Mouse (Mus musculus) cerebellum, adult 2 months (tissue): ENCODE measurements at regions not wholly inside any gene's neighbourhood (a gene's known extent, or its start where the extent isn't known, plus 50 kb on each side); places are given as distances from the start of the nearest gene placed in this dataset.

ENCODE experiments used
- DNase-seq, 2 experiments: peaks; one replicate each; pipeline ENCODE4 v3.0.0; 2021
- H3K27ac ChIP-seq: fragments of 200-500 bp; 2 replicates; pipeline ENCODE4 v1.5.1; 2012; ENCODE audit warnings: low read length, control low read depth, inconsistent platforms; ENCODE audit not compliant: insufficient read depth
- H3K27me3 ChIP-seq: fragments of 200-500 bp; 2 replicates; pipeline ENCODE4 v1.6.1; 2012; ENCODE audit warnings: inconsistent platforms, mild to moderate bottlenecking, low read length, moderate library complexity; ENCODE audit not compliant: control insufficient read depth, insufficient read depth
- H3K4me1 ChIP-seq: fragments of 200-500 bp; 2 replicates; pipeline ENCODE4 v1.6.1; 2011; ENCODE audit warnings: low read length; ENCODE audit not compliant: control insufficient read depth, insufficient read depth
- H3K4me3 ChIP-seq: fragments of 200-500 bp; replicated peaks from 2 replicates; pipeline ENCODE3; 2011; ENCODE audit warnings: mild to moderate bottlenecking, low read depth, low read length, control low read depth; ENCODE audit not compliant: insufficient read depth
- CTCF ChIP-seq: fragments of 200-500 bp; IDR thresholded peaks from 2 replicates; pipeline ENCODE4 v1.5.1; 2011; ENCODE audit warnings: low read depth, mild to moderate bottlenecking, control low read depth, low read length, moderate library complexity, borderline replicate concordance; ENCODE audit not compliant: insufficient read depth
- POLR2A ChIP-seq: fragments of 200-500 bp; IDR thresholded peaks from 2 replicates; pipeline ENCODE4 v1.6.1; 2011; ENCODE audit warnings: low read length, control low read depth, borderline replicate concordance; ENCODE audit not compliant: insufficient read depth
- WGBS: fragments of 180-500 bp; shearing (Covaris S2); methylation state at CpG from one replicate; pipeline ENCODE4 v1.1.7; 2018; 5-methylcytosine and 5-hydroxymethylcytosine counted together

DNA sequence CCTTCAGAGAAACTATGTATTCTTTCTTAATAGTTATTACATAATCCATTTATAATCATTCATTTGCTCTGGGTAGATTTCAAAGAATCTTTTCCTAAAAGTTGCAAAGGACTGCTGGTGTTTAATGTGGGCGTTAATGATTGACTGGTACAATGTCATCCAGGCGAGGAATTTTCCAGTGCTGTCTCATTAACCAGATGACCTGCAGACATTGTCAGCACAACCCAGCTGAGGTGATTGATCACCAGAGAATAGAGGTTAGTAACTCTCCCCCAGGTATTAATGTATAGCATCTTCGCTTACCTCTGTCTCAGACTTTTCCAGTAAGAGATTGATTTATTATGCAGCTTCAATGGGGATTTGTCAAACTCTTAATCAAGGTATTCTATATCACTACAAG, 426.5 kb downstream of the Pdha2 start:
- Histone ChIP-seq H3K4me1 (no peaks in the 10 kb centered on the region), H3K27me3 (no peaks in the 10 kb centered on the region), H3K27ac (no peak overlapping the region), H3K4me3 (no peak overlapping the region)
- no peak for DNase-seq
- no peak for TF ChIP-seq CTCF
- no peak for TF ChIP-seq POLR2A
- 89% methylated on average over 3 of the region's 3 CpGs for whole genome bisulfite sequencing

DNA sequence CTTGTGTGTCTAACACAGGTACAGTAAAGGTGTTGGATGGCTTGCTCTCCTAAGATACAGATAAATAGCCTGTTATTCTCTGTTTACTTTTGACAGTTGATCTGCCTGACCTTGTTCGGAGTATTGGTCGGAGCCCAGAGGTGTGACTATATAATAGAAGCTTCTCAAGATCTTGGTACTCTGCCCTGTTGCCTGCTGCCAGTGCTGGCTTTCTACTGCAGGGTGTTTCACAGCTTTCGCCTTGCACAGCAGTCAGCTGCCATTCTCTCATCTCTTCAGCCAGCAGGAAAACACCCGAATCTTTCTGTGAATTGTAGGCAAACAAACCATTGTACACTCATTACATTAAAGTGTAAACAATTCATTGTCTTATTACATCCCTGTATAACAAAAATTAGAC, 452.1 kb downstream of the Pdha2 start:
- DNase-seq: peak; percentile 20 to 44
- 13% methylated on average over 4 of the region's 4 CpGs for WGBS
- no peak overlapping the region for H3K27ac ChIP-seq
- H3K27me3 ChIP-seq: no peaks in the 10 kb centered on the region
- H3K4me1 ChIP-seq: no peaks in the 10 kb centered on the region
- TF ChIP-seq CTCF (no peak), POLR2A (no peak)
- no peak overlapping the region for H3K4me3 ChIP-seq

DNA sequence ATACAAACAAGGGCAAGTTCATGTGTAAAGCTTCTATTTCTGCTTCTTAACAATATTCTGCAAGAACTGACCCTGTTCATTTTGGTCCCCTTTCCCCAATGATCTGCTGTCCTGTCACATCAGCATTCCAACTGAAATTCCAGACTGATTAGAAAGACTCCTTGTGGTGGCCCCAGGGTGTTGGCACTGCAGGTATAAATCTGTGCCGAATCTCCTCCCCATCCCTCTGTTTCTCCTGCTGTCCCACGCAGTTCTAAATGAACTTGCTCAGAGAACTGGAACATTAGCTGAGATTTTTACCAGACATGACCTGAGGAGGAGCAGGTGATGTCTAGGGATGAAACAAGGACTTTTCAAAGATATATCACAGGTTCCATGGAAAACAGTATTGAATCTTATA, 467.7 kb downstream of the Pdha2 start:
- H3K27ac ChIP-seq: no peak overlapping the region
- TF ChIP-seq POLR2A (no peak), CTCF (no peak)
- H3K27me3 ChIP-seq: no peaks in the 10 kb centered on the region
- 0 out of 2 replicates have a peak, but pooled peaks cover 3% of the 10 kb centered on the region for H3K4me1 ChIP-seq
- WGBS: 2% methylated on average over 2 of the region's 2 CpGs
- DNase-seq: peak; percentile 26 to 54
- no peak overlapping the region for H3K4me3 ChIP-seq

DNA sequence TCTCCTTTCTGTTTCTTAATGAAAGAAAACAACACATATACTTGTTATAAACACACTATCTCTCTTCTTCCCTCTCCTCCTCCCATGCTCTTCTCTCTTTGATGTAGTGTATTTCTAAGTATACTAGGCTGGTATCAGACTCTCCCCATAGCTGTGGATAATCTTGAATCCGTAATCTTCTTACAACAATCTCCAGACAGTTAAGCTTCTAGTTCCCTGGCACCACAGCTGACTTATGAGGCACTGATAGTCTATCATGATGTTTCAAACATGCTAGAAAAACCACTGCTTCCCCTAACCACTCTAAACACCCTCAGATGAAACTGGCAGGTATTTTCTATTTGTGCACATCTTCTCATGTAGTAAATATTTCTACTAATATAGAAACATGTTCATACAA, 471.7 kb downstream of the Pdha2 start:
- H3K4me3 ChIP-seq: no peak overlapping the region
- 90% methylated on average over 1 of the region's 1 CpGs for WGBS

DNA sequence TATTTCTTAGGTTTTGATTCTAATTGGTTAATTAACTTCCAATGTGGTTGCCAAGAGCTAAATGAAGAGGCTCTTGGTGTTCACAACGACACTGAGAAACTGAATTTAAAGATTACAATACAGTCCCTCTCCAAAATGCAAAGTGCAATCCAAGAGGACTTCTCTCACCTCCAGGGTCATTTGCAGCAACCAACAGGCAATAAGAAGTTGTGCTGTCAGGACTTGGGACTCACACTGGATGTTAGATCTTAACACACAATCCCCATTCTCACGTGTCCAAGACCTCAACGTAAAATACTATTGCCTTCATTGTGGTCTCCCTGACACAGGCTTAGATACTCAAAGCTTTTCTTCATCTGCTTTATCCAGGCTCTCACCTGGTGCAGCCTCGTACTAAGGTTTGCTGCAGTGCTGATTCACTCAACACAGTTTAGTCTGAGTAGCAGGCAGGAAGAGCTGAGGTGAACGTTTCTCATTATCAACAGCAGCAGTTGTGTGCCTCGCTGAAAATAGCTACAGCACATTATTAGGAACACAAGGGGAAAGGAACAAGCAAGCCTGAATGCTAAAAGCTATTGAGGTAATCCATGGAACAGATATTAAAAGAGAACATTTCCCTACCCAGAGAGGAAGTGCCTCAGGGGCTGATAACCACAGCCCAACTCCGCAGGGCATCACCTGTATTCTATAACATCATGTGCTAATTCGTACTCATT, 473.3 kb downstream of the Pdha2 start:
- Histone ChIP-seq H3K4me1 (no peaks in the 10 kb centered on the region), H3K4me3 (no peak overlapping the region), H3K27ac (no peak overlapping the region), H3K27me3 (no peaks in the 10 kb centered on the region)
- no peak for DNase-seq
- no peak for TF ChIP-seq POLR2A
- WGBS: 77% methylated on average over 8 of the region's 8 CpGs

More for the DNA sequence above, 471.7 kb downstream of the Pdha2 start:
- H3K27ac ChIP-seq: no peak overlapping the region
- H3K4me1 ChIP-seq: 0 out of 2 replicates have a peak, but pooled peaks cover 3% of the 10 kb centered on the region
- TF ChIP-seq POLR2A: no peak
- no peak for TF ChIP-seq CTCF
- H3K27me3 ChIP-seq: no peaks in the 10 kb centered on the region
- DNase-seq: no peak

DNA sequence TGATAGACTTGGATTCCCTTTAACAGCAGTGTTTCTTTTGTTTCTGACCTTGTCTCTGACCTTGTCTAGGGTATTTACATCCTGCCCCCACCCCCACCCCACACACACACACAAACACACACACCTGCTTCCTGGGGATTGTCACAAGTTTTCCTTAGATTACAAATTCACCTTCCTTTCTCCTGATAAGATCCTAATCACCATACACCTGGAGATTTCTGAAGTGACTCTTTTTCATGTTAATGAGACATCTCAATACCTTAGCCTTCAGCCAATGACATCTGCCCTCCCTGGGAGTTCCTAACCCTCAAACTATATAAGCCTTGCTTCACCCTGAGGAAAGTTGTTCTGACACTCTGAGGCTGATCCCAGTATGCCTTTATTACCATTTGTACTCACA, 495.3 kb downstream of the Pdha2 start:
- no peak for DNase-seq
- Histone ChIP-seq H3K4me1 (no peaks in the 10 kb centered on the region), H3K27me3 (no peaks in the 10 kb centered on the region), H3K4me3 (no peak overlapping the region), H3K27ac (no peak overlapping the region)
- TF ChIP-seq POLR2A: no peak

DNA sequence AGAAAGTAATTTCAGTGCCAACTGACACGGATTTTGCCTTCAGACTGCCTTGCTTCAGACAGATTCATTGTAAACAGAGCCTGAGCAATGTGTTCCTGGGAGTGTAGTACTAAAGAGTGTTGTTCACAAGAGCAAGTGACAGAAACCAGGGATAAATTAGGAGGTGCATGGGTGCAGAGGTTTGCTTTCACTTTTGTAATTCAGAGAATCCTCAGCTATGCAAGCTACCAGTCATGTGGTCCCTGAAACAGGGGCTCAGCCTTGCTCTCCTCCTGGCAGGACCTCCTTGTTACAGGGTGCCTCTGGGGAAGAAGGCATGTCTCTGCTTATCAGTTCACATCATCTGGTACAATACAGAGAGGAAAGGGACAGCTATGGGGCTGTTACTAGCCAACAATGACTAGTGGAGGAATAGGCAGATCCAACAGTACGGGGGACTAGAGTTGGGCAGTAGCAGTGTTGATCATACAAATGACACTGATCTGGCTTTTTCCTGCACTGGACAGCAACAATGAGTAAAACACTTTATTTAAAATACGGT, 504.5 kb downstream of the Pdha2 start:
- no peak overlapping the region for H3K27ac ChIP-seq
- 70% methylated on average over 3 of the region's 3 CpGs for WGBS
- H3K4me3 ChIP-seq: no peak overlapping the region
- H3K27me3 ChIP-seq: no peaks in the 10 kb centered on the region
- no peaks in the 10 kb centered on the region; the same call in none of the 2 replicates for H3K4me1 ChIP-seq
- TF ChIP-seq POLR2A: no peak
- TF ChIP-seq CTCF: no peak
- DNase-seq: no peak

DNA sequence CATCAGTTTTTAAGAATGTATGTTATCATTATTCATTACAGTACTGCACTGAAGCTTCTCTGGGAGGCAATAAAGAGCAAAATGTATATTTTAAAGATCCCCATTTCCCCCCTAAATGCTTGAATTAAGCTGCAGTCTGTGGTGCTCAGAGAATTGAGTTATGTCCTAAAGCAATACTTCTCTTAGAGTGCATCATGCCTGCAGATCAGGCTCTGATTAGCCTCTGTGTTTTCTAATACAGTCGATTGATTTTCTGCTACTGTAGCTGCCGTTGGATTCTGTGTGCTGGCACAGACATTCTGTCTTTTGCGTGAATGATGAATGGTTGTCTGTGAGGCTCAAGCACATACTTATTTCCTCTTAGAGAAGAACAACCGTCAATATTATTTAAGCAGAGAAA, 505.4 kb downstream of the Pdha2 start:
- DNase-seq: no peak
- Histone ChIP-seq H3K27ac (no peak overlapping the region), H3K4me3 (no peak overlapping the region), H3K4me1 (peaks cover 4% of the 10 kb centered on the region), H3K27me3 (no peaks in the 10 kb centered on the region)
- WGBS: 38% methylated on average over 4 of the region's 4 CpGs
- no peak for TF ChIP-seq CTCF
- no peak for TF ChIP-seq POLR2A
